Mouse (Mus musculus): ENCODE data around the gene Csnk1e.

DNA sequence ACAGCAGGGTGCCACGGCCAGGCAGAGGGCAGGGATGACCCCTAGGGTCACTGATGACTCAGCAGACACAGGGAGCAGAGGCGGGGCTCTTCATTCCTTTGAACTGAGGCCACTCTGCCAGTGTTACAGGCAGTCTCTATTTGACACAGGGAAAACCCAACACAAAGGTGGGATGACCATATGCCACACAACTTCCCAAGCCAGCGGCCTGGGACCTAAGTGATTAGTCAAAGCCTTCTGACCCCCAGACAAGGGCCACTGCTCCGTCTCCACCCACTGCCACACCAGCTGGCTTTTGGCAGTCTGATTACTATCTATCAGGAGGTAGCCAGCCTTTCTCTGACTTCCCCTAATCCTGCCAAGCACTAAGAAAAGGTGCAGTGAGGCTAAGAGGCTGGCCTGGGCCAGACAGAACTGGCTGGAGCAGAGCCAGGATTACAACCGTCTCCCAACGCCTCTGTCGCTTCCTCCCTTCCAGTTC is 20.1 kb downstream of the Csnk1e start:
- TF ChIP-seq CTCF (conservative IDR thresholded peaks at IDR 0.05; ENCODE audit: insufficient read depth, insufficient read length, low read depth, low read length) (no peak), POLR2A (IDR thresholded peaks at IDR 0.05; ENCODE audit: low read depth, low read length) (no peak)
